Mouse (Mus musculus) embryonic fibroblast, embryonic 13.5 days (primary cell): Measurements from ENCODE around the gene Car8.

Experiments
- CTCF ChIP-seq: IDR thresholded peaks from 2 replicates; pipeline ENCODE4 v1.5.1; 2011; ENCODE audit warnings: mild to moderate bottlenecking, control low read depth, low read length, moderate library complexity, borderline replicate concordance; ENCODE audit not compliant: insufficient read depth
- POLR2A ChIP-seq: IDR thresholded peaks from 2 replicates; pipeline ENCODE4 v1.6.1; 2011; ENCODE audit warnings: low read depth, mild to moderate bottlenecking, control low read depth, low read length, moderate library complexity

DNA sequence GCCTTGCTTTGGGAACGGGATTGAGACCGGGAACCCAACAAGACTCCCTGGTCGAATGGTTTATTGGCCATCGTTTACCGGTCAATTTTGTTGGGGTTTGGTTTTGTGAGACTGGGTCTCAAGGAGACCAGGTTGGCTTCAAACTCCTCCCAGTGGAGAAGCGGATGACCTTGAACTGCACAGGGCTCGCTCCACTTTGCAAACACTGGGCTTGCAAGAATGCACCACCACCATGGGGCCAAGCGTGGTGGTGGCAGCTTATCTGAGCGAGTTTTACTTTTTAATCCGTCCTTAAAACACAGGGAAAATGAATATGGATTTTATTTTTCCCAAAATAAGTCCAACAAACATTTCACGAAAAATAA, 447 bp upstream of the Car8 start:
- TF ChIP-seq CTCF (no peak), POLR2A (no peak)
